Mouse (Mus musculus): ENCODE results near the gene Scd2.

- TF ChIP-seq CTCF (IDR thresholded peaks at IDR 0.05; ENCODE audit: extremely low read depth, insufficient read length, insufficient replicate concordance, low read depth, low read length) = no peak
- TF ChIP-seq POLR2A (IDR thresholded peaks at IDR 0.05; ENCODE audit: low read depth, low read length) = no peak
These were observed 40.5 kb downstream of the Scd2 start for GRCm38 (mm10) chr19:44333991-44334390.

Measured in small intestine, adult 2 months (tissue).